Mouse (Mus musculus) left cerebral cortex, postnatal 10 days (tissue): ENCODE measurements around the gene Cnnm2. TPM values are rescaled to one million over a fixed set of nuclear protein-coding genes. Genes with fewer than 3 reads are reported as not detected.

Experiments used
- total RNA-seq, 2 experiments: library from RNA; stranded (reverse); gene quantifications; 2 replicates each; pipeline ENCODE4 v1.2.3; 2021

Gene Cnnm2
- total RNA-seq, 2 experiments from 2014 or later: 25.8 to 29.4 TPM

Other genes starting within 250 kb of the Cnnm2 start
- gene Arl3, start 188.4 kb upstream of the Cnnm2 start, total RNA-seq: 100 to 1,000 TPM; 103 to 104 TPM
- 1 to 10 TPM; 7.8 to 8.1 TPM for gene Sfxn2, start 188.2 kb upstream of the Cnnm2 start, total RNA-seq
- gene Wbp1l, start 162.5 kb upstream of the Cnnm2 start, total RNA-seq: 10 to 100 TPM; 35.2 to 41.7 TPM
- gene Cyp17a1, start 88.4 kb upstream of the Cnnm2 start, total RNA-seq: not detected
- 10 to 100 TPM; 21.4 to 23.7 TPM for gene Borcs7, start 71.7 kb upstream of the Cnnm2 start, total RNA-seq
- gene As3mt, start 54.1 kb upstream of the Cnnm2 start, total RNA-seq: 10 to 100 TPM; 18.7 to 18.9 TPM